Mouse (Mus musculus) liver, embryonic 13.5 days (tissue): Measurements from ENCODE around the gene Lmbr1. TPM values are rescaled to one million over a fixed set of nuclear protein-coding genes. Genes with fewer than 3 reads are reported as not detected.
"Not testable (repeated sequence)": the region's sequence is repeated elsewhere in the genome, so short reads cannot be mapped to it uniquely, and the experiment has no call there.

Experiments used
- ATAC-seq: fragments of 200-750 bp; cut with Nextera tagmentation; 2 replicates; pipeline ENCODE4 v1.8.0; 2017; ENCODE audit warnings: low read depth, mild to moderate bottlenecking, moderate number of reproducible peaks, moderate library complexity
- DNase-seq: peaks from one replicate; pipeline ENCODE4 v3.0.0; 2022
- H3K27ac ChIP-seq: fragments of 300-500 bp; sonication (generic); 2 replicates; pipeline ENCODE4 v1.5.1; 2015; ENCODE audit warnings: moderate library complexity, mild to moderate bottlenecking, inconsistent platforms
- H3K27me3 ChIP-seq: fragments of 300-500 bp; sonication (generic); 2 replicates; pipeline ENCODE4 v1.6.1; 2015; ENCODE audit warnings: mild to moderate bottlenecking, inconsistent platforms
- H3K36me3 ChIP-seq: fragments of 300-500 bp; sonication (generic); 2 replicates; pipeline ENCODE4 v1.6.1; 2015; ENCODE audit warnings: mild to moderate bottlenecking, inconsistent platforms
- H3K4me1 ChIP-seq: fragments of 300-500 bp; sonication (generic); replicated peaks from 2 replicates; pipeline ENCODE4 v1.6.1; 2015; ENCODE audit warnings: inconsistent platforms
- H3K4me2 ChIP-seq: fragments of 300-500 bp; sonication (generic); 2 replicates; pipeline ENCODE4 v1.6.1; 2015; ENCODE audit warnings: inconsistent platforms, mild to moderate bottlenecking, moderate library complexity
- H3K4me3 ChIP-seq: fragments of 300-500 bp; sonication (generic); replicated peaks from 2 replicates; pipeline ENCODE4 v1.5.1; 2015; ENCODE audit warnings: mild to moderate bottlenecking, inconsistent platforms
- H3K9ac ChIP-seq: fragments of 300-500 bp; sonication (generic); 2 replicates; pipeline ENCODE4 v1.6.1; 2015; ENCODE audit warnings: mild to moderate bottlenecking, inconsistent platforms
- H3K9me3 ChIP-seq: fragments of 300-500 bp; sonication (generic); replicated peaks from 2 replicates; pipeline ENCODE4 v1.6.1; 2016; ENCODE audit warnings: inconsistent platforms
- WGBS: fragments of 180-500 bp; shearing (Covaris S2); methylation state at CpG from one replicate; pipeline ENCODE4 v1.1.7; 2015; ENCODE audit not compliant: insufficient replicate concordance; 5-methylcytosine and 5-hydroxymethylcytosine counted together
- polyA plus RNA-seq: library from polyadenylated mRNA; unstranded; fragments of >200 nt; fragmentation: Nextera tagmentation; extraction: Ambion mirVana; gene quantifications from 2 replicates; pipeline ENCODE4 v1.2.1, GENCODE M21; 2015

Lmbr1 gene
- 3.3 and 3.5 TPM in 2 replicates for polyA plus RNA-seq

GRCm38 (mm10) chr5:29378298-29379036 is at the start of gene Lmbr1:
Gene Lmbr1, minus strand, starts transcription at chr5:29378390.
- WGBS: under 1% methylated on average over 40 of the region's 40 CpGs
- ATAC-seq: peak; percentile 90
- peak within 1 kb of the TSS; percentile 83 for H3K9ac ChIP-seq

GRCm38 (mm10) chr5:29423330-29423729 is 45.1 kb upstream of the Lmbr1 start:
- not testable (repeated sequence) for ATAC-seq

More at GRCm38 (mm10) chr5:29378298-29379036, at the start of gene Lmbr1:
- Histone ChIP-seq H3K36me3 (no peaks in the 10 kb centered on the region), H3K4me1 (peaks cover 32% of the 10 kb centered on the region), H3K27me3 (no peaks in the 10 kb centered on the region; the same call in 1 of the 2 replicates), H3K9me3 (no peaks in the 10 kb centered on the region), H3K4me2 (peak within 1 kb of the TSS; percentile 95), H3K27ac (peak within 1 kb of the TSS; percentile 86), H3K4me3 (peak within 1 kb of the TSS; percentile 83)
- DNase-seq: peak; percentile 93

GRCm38 (mm10) chr5:29413041-29413440 is 34.9 kb upstream of the Lmbr1 start:
- Histone ChIP-seq H3K36me3 (no peaks in the 10 kb centered on the region), H3K9me3 (no peaks in the 10 kb centered on the region), H3K27ac (no peak overlapping the region), H3K4me3 (no peak overlapping the region), H3K4me2 (no peak overlapping the region), H3K9ac (no peak overlapping the region), H3K4me1 (no peaks in the 10 kb centered on the region), H3K27me3 (no peaks in the 10 kb centered on the region)
- ATAC-seq (no peak), DNase-seq (no peak)
- WGBS: 69% methylated on average over 3 of the region's 3 CpGs

More at GRCm38 (mm10) chr5:29423330-29423729, 45.1 kb upstream of the Lmbr1 start:
- not testable (repeated sequence) for H3K9ac ChIP-seq, H3K4me3 ChIP-seq, H3K27ac ChIP-seq, DNase-seq, H3K4me1 ChIP-seq, H3K36me3 ChIP-seq, H3K4me2 ChIP-seq, H3K9me3 ChIP-seq
- peaks cover 12% of the 10 kb centered on the region for H3K27me3 ChIP-seq
- 32% methylated on average over 3 of the region's 3 CpGs for WGBS

- Histone ChIP-seq H3K4me2 (no peak overlapping the region), H3K4me3 (no peak overlapping the region), H3K9ac (no peak overlapping the region), H3K36me3 (no peaks in the 10 kb centered on the region), H3K27ac (no peak overlapping the region), H3K4me1 (no peaks in the 10 kb centered on the region), H3K9me3 (no peaks in the 10 kb centered on the region), H3K27me3 (no peaks in the 10 kb centered on the region)
- ATAC-seq: no peak
- no peak for DNase-seq
Measured at GRCm38 (mm10) chr5:29410854-29411253, 32.7 kb upstream of the Lmbr1 start.

- no peak for DNase-seq
- Histone ChIP-seq H3K4me3 (no peak overlapping the region), H3K27me3 (no peaks in the 10 kb centered on the region), H3K36me3 (no peaks in the 10 kb centered on the region), H3K4me2 (no peak overlapping the region), H3K4me1 (no peaks in the 10 kb centered on the region), H3K9me3 (no peaks in the 10 kb centered on the region), H3K9ac (no peak overlapping the region), H3K27ac (no peak overlapping the region)
- ATAC-seq: no peak
- WGBS: 61% methylated on average over 4 of the region's 4 CpGs
Measured at GRCm38 (mm10) chr5:29398427-29398826, 20.2 kb upstream of the Lmbr1 start.

GRCm38 (mm10) chr5:29388944-29389765 is 11.0 kb upstream of the Lmbr1 start:
- no peaks in the 10 kb centered on the region for H3K4me1 ChIP-seq
- H3K9ac ChIP-seq: no peak overlapping the region
- no peaks in the 10 kb centered on the region for H3K36me3 ChIP-seq
- no peaks in the 10 kb centered on the region for H3K9me3 ChIP-seq
- peaks cover 4% of the 10 kb centered on the region; the same call in 1 of the 2 replicates for H3K27me3 ChIP-seq
- 0 out of 2 replicates have a peak, but pooled peaks have one; percentile 39 for ATAC-seq
- DNase-seq: peak; percentile 64
- WGBS: 18% methylated on average over 15 of the region's 15 CpGs
- no peak overlapping the region for H3K4me2 ChIP-seq
- H3K4me3 ChIP-seq: no peak overlapping the region
- no peak overlapping the region for H3K27ac ChIP-seq

GRCm38 (mm10) chr5:29388181-29388943 is 10.2 kb upstream of the Lmbr1 start:
- no peaks in the 10 kb centered on the region for H3K4me1 ChIP-seq
- ATAC-seq: no peak
- DNase-seq: no peak
- no peak overlapping the region for H3K4me3 ChIP-seq
- no peak overlapping the region for H3K9ac ChIP-seq
- WGBS: 33% methylated on average over 7 of the region's 7 CpGs
- H3K36me3 ChIP-seq: no peaks in the 10 kb centered on the region
- H3K27me3 ChIP-seq: peaks cover 4% of the 10 kb centered on the region; the same call in 1 of the 2 replicates
- no peaks in the 10 kb centered on the region for H3K9me3 ChIP-seq
- H3K27ac ChIP-seq: no peak overlapping the region
- no peak overlapping the region for H3K4me2 ChIP-seq

GRCm38 (mm10) chr5:29387591-29387990 is 9.4 kb upstream of the Lmbr1 start:
- WGBS: 29% methylated on average over 1 of the region's 1 CpGs

GRCm38 (mm10) chr5:29382776-29383175 is 4.6 kb upstream of the Lmbr1 start:
- Histone ChIP-seq H3K4me2 (no peak overlapping the region), H3K4me1 (peaks cover 21% of the 10 kb centered on the region), H3K9ac (no peak overlapping the region), H3K27me3 (peaks cover 4% of the 10 kb centered on the region; the same call in 1 of the 2 replicates), H3K9me3 (no peaks in the 10 kb centered on the region), H3K4me3 (no peak overlapping the region), H3K36me3 (no peaks in the 10 kb centered on the region), H3K27ac (no peak overlapping the region)
- no peak for ATAC-seq
- no peak for DNase-seq
- WGBS: 70% methylated on average over 1 of the region's 1 CpGs

More at GRCm38 (mm10) chr5:29387591-29387990, 9.4 kb upstream of the Lmbr1 start:
- H3K4me2 ChIP-seq: no peak overlapping the region
- H3K9ac ChIP-seq: no peak overlapping the region
- H3K27me3 ChIP-seq: peaks cover 4% of the 10 kb centered on the region; the same call in 1 of the 2 replicates
- no peak overlapping the region for H3K4me3 ChIP-seq
- no peaks in the 10 kb centered on the region for H3K9me3 ChIP-seq
- no peak overlapping the region for H3K27ac ChIP-seq
- H3K4me1 ChIP-seq: no peaks in the 10 kb centered on the region
- ATAC-seq (no peak), DNase-seq (no peak)
- H3K36me3 ChIP-seq: no peaks in the 10 kb centered on the region

GRCm38 (mm10) chr5:29380091-29380490 is 1.9 kb upstream of the Lmbr1 start:
- Histone ChIP-seq H3K27me3 (no peaks in the 10 kb centered on the region; the same call in 1 of the 2 replicates), H3K9ac (no peak overlapping the region), H3K4me1 (peaks cover 32% of the 10 kb centered on the region), H3K27ac (no peak overlapping the region), H3K9me3 (no peaks in the 10 kb centered on the region), H3K36me3 (no peaks in the 10 kb centered on the region), H3K4me2 (no peak overlapping the region), H3K4me3 (no peak overlapping the region)
- DNase-seq: no peak
- WGBS: 58% methylated on average over 2 of the region's 2 CpGs
- ATAC-seq: no peak
